Mouse (Mus musculus) cerebellum, adult 2 months (tissue): ENCODE data around the gene Iqgap2. TPM values are rescaled to one million over a fixed set of nuclear protein-coding genes. Genes with fewer than 3 reads are reported as not detected.

Source experiments
- DNase-seq, 2 experiments: peaks; one replicate each; pipeline ENCODE4 v3.0.0; 2021
- H3K27ac ChIP-seq: fragments of 200-500 bp; 2 replicates; pipeline ENCODE4 v1.5.1; 2012; ENCODE audit warnings: low read length, control low read depth, inconsistent platforms; ENCODE audit not compliant: insufficient read depth
- H3K27me3 ChIP-seq: fragments of 200-500 bp; 2 replicates; pipeline ENCODE4 v1.6.1; 2012; ENCODE audit warnings: inconsistent platforms, mild to moderate bottlenecking, low read length, moderate library complexity; ENCODE audit not compliant: control insufficient read depth, insufficient read depth
- H3K4me1 ChIP-seq: fragments of 200-500 bp; 2 replicates; pipeline ENCODE4 v1.6.1; 2011; ENCODE audit warnings: low read length; ENCODE audit not compliant: control insufficient read depth, insufficient read depth
- H3K4me3 ChIP-seq: fragments of 200-500 bp; replicated peaks from 2 replicates; pipeline ENCODE3; 2011; ENCODE audit warnings: mild to moderate bottlenecking, low read depth, low read length, control low read depth; ENCODE audit not compliant: insufficient read depth
- CTCF ChIP-seq: fragments of 200-500 bp; IDR thresholded peaks from 2 replicates; pipeline ENCODE4 v1.5.1; 2011; ENCODE audit warnings: low read depth, mild to moderate bottlenecking, control low read depth, low read length, moderate library complexity, borderline replicate concordance; ENCODE audit not compliant: insufficient read depth
- POLR2A ChIP-seq: fragments of 200-500 bp; IDR thresholded peaks from 2 replicates; pipeline ENCODE4 v1.6.1; 2011; ENCODE audit warnings: low read length, control low read depth, borderline replicate concordance; ENCODE audit not compliant: insufficient read depth
- WGBS: fragments of 180-500 bp; shearing (Covaris S2); methylation state at CpG from one replicate; pipeline ENCODE4 v1.1.7; 2018; 5-methylcytosine and 5-hydroxymethylcytosine counted together
- polyA plus RNA-seq: library from polyadenylated mRNA; depleted of rRNA; stranded (reverse); fragments of >200 nt; gene quantifications from 2 replicates; pipeline ENCODE4 v1.2.3, GENCODE M21; 2012

Iqgap2 gene
- polyA plus RNA-seq, 1 experiment, result 1.3 TPM

DNA sequence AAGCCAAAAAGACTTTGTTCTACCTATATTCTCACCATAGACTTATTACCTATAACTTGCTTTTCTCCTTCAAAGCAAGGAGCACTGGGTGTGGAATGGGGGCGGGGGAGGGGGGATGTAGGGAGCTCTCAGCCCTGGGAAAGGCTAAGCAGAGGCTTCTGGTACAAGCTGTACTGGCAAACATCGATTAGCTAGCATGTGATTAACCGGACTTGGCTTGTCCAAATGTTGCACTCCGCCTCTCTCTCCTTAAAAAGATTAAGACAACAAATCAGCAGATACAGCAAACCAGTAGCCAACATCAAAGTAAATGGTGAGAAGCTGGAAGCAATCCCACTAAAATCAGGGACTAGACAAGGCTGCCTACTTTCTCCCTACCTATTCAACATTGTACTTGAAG, 36.2 kb downstream of the Iqgap2 start:
- WGBS, result 83% methylated on average over 4 of the region's 4 CpGs

DNA sequence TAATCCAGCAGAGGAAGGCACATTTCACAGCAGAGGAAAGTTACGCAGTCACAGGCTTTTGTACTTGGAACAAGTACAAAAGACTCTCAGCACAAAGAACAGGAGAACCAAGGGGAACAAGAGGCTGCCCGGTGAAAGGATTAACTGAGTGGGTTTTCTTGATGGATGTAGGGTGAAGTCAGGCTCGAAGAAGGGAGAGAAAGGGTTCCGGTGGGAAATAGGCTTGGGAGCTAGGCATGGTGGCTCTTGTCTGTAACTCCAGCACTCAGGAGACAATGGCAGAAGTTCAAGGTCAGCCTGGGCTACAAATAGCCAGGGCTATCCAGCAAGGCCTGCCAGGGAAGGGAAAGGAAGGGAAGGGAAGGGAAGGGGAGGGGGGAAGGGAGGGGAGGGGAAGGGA, 40.1 kb downstream of the Iqgap2 start:
- Histone ChIP-seq H3K27me3 (no peaks in the 10 kb centered on the region), H3K4me3 (no peak overlapping the region), H3K4me1 (0 out of 2 replicates have a peak, but pooled peaks cover 3% of the 10 kb centered on the region), H3K27ac (no peak overlapping the region)
- WGBS, result 54% methylated on average over 4 of the region's 4 CpGs
- TF ChIP-seq POLR2A, result no peak
- no peak for TF ChIP-seq CTCF
- no peak for DNase-seq

More for the DNA sequence above, 36.2 kb downstream of the Iqgap2 start:
- no peaks in the 10 kb centered on the region for H3K27me3 ChIP-seq
- H3K4me1 ChIP-seq, result no peaks in the 10 kb centered on the region; the same call in 1 of the 2 replicates
- DNase-seq, result no peak
- TF ChIP-seq POLR2A (no peak), CTCF (no peak)
- no peak overlapping the region for H3K27ac ChIP-seq
- H3K4me3 ChIP-seq, result no peak overlapping the region

DNA sequence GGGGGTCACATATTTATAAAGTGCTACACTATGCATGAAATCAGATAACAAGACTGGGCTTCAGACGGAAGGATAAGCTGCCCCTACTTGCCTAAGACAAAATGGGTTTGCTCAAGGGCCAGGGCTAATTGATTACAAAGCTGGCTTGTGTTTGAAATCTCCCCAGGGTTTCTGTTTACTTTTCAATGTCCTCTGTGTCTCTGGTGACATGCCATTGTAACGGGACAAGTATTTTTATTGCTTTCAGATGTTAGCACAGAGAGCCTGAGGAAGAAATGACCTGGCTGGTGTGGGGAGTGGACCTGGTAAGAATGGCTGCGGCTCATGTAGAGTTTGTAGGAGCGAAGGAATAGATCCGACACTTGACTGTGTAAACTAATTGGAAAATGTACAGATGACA, 41.3 kb downstream of the Iqgap2 start:
- WGBS, result 90% methylated on average over 5 of the region's 5 CpGs
- no peaks in the 10 kb centered on the region for H3K27me3 ChIP-seq
- H3K4me1 ChIP-seq, result 0 out of 2 replicates have a peak, but pooled peaks cover 3% of the 10 kb centered on the region
- H3K27ac ChIP-seq, result no peak overlapping the region
- DNase-seq, result no peak
- TF ChIP-seq CTCF, result no peak
- no peak for TF ChIP-seq POLR2A
- H3K4me3 ChIP-seq, result no peak overlapping the region

DNA sequence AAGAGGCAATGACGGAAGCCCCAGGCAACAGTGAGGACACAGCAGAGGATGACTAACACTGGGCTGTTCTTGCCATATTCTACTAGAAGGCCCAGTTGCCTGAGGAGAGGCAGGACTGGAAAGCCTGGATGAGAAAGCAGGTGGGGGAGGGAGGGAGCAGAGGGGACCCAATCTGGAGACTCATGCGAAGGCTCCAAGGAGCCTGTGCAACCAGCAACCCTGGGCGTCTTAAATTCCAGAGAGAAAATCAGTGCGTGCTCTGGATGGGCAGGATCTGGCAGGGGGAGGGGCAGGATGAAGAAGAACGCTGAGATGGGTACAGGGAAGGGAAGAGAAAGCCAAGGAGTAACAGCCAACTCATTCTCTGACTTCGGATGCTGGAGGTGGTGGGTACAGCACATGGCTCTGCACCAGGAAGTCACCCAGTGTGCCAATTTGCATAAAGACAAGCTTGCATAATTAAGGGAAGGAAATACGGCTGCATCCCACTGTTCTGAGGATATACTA, 42.2 kb downstream of the Iqgap2 start:
- WGBS, result 17% methylated on average over 7 of the region's 7 CpGs
- H3K4me1 ChIP-seq, result 0 out of 2 replicates have a peak, but pooled peaks cover 3% of the 10 kb centered on the region
- no peak overlapping the region for H3K4me3 ChIP-seq
- H3K27ac ChIP-seq, result no peak overlapping the region
- peak in 1 of 2 experiments; percentile 9 for DNase-seq
- H3K27me3 ChIP-seq, result no peaks in the 10 kb centered on the region
- TF ChIP-seq CTCF, result no peak
- TF ChIP-seq POLR2A, result no peak

DNA sequence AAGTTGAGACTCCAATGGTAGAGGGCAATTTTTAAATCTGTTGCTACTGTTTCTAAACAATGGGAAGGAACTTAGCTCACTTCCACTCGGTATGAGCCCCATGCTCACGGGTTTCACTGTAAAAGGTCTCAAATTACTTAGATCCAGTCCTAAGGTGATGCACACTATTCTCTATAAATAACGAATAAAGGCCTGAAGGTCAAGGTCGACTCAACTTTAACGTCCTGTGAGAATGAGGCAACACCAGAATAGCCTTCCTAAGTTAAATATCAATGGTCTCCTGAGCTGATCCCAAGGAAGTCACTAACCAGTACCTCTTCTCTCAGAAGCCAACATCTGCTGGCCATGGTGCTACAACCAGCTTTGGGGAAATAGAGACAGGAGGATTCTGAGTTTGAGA, 45.4 kb downstream of the Iqgap2 start:
- 0 out of 2 replicates have a peak, but pooled peaks cover 3% of the 10 kb centered on the region for H3K4me1 ChIP-seq
- DNase-seq, result no peak
- no peaks in the 10 kb centered on the region for H3K27me3 ChIP-seq
- no peak overlapping the region for H3K27ac ChIP-seq
- WGBS, result 89% methylated on average over 5 of the region's 5 CpGs
- TF ChIP-seq POLR2A, result no peak
- TF ChIP-seq CTCF, result no peak
- H3K4me3 ChIP-seq, result no peak overlapping the region

DNA sequence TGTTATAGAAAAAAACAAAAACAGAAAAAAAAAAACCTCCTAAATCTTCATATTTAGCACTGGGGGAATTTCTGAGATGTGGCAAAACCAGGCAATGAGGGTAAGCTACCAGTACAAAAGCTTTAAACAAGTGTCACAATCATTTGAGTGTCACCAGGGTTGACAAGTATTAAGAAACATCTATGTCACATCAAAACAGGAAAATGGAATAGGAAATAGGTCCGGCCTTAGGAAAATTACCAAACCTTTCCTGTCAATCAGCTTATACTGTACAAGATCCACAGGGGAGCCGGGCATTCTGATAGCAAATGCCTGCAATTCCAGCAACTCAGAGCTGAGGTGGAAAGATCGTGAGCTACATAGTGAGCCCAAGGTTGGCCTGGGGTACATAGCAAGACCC, 46.8 kb downstream of the Iqgap2 start:
- Histone ChIP-seq H3K4me3 (no peak overlapping the region), H3K27me3 (no peaks in the 10 kb centered on the region), H3K4me1 (0 out of 2 replicates have a peak, but pooled peaks cover 3% of the 10 kb centered on the region), H3K27ac (no peak overlapping the region)
- no peak for TF ChIP-seq POLR2A
- no peak for TF ChIP-seq CTCF
- DNase-seq, result no peak
- WGBS, result 93% methylated on average over 3 of the region's 3 CpGs

DNA sequence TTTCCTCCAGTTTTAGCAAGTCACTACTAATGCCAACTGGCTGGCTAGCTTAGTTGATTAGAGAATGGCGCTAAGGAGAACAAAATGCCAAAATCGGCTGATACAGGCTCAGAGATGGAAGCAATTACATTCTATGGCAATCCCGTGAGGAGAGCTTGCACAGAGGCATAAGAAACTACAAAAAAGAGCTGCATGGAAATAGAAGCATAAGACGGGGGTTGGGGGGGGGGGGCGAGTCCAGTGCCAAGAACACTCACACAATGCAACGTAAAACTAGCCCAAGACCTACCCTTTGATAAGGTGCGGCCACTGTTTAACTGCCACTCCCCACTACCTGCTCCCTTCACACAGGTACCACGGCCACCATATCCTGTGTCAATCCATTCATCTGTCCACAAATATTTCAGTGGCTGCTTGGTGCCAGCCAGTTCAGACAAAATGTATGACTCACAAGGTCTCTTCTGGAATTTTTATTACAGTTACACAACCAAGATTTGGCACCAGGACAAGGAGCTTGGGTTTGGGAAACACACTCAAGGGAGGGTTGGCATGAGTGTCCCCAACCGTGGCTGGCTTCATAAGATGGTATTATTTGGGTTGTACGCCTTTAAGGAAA, 48.2 kb downstream of the Iqgap2 start:
- 82% methylated on average over 10 of the region's 10 CpGs for WGBS
- no peak for TF ChIP-seq POLR2A
- H3K27ac ChIP-seq, result no peak overlapping the region
- no peaks in the 10 kb centered on the region for H3K4me1 ChIP-seq
- no peak overlapping the region for H3K4me3 ChIP-seq
- no peaks in the 10 kb centered on the region for H3K27me3 ChIP-seq
- DNase-seq, result peak in 1 of 2 experiments; percentile 17

DNA sequence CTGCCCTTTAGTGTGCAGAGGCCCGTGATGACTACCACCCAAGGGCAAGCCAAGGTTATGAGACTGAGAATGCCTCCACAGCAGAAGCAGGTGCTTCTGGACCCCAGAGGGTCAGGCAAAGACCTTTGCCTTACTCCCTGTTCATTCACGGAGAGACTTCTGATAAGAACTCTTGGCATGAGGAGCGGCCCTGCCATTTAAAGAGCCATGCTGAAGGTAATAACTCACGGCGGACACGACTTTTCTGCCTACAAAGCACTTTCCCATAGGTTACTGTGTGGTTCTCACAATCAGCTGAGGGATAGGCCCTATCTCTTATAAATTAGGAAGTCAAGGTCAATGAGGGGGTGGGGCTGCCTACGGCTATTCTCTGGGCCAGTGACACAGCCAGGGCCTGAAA, 48.9 kb downstream of the Iqgap2 start:
- H3K4me1 ChIP-seq, result no peaks in the 10 kb centered on the region
- DNase-seq, result no peak
- H3K27ac ChIP-seq, result no peak overlapping the region
- H3K27me3 ChIP-seq, result no peaks in the 10 kb centered on the region
- H3K4me3 ChIP-seq, result no peak overlapping the region
- 92% methylated on average over 7 of the region's 7 CpGs for WGBS
- TF ChIP-seq POLR2A (no peak), CTCF (no peak)
